Comparison of ENCODE assay signal across 8 mouse cellular contexts in genomic region chr1:135429901-135430668, GRCm38 (mm10). TPM values are rescaled to one million over a fixed set of nuclear protein-coding genes. Genes with fewer than 3 reads are reported as not detected.
A peak's percentile ranks its signal among the peaks of the same experiment; 100 is the strongest.
DNase-seq lines count a peak whose midpoint lies in the region; ATAC-seq lines count a peak whose summit lies in the region.

TSS of gene Ipo9 (minus strand) at chr1:135430499.

- peak within 1 kb of the TSS; percentile 92 for H3K27ac ChIP-seq in hindbrain, embryonic 12.5 days

- peak within 1 kb of the TSS; percentile 93 for H3K4me3 ChIP-seq in hindbrain, embryonic 12.5 days

- WGBS in hindbrain, embryonic 12.5 days: under 1% methylated on average over 65 of the region's 65 CpGs

- H3K27me3 ChIP-seq in hindbrain, embryonic 12.5 days: no peaks in the 10 kb centered on the region

- peaks cover 34% of the 10 kb centered on the region for H3K4me1 ChIP-seq in hindbrain, embryonic 12.5 days

- peak within 1 kb of the TSS; percentile 59 for H3K4me2 ChIP-seq in hindbrain, embryonic 12.5 days (replicated peaks)

- peaks cover 17% of the 10 kb centered on the region for H3K36me3 ChIP-seq in hindbrain, embryonic 12.5 days

- ATAC-seq in hindbrain, embryonic 12.5 days (ENCODE audit: low FRiP score): peak; percentile 96

- H3K9me3 ChIP-seq in hindbrain, embryonic 12.5 days (replicated peaks): no peaks in the 10 kb centered on the region

- peak; percentile 97 for DNase-seq in NIH3T3 (ENCODE audit: low read depth)
- peak; percentile 97 to 98 for DNase-seq in cerebellum, postnatal 10 days
- peak; percentile 87 to 91 for DNase-seq in frontal cortex, postnatal 10 days (ENCODE audit: low spot score in 2 of 2)
- DNase-seq in layer of hippocampus, postnatal 14 days (ENCODE audit: low spot score in 2 of 2): peak; percentile 91 to 94
- peak; percentile 92 for DNase-seq in lung, postnatal 14 days
- peak; percentile 78 for DNase-seq in retina, adult 2 months (ENCODE audit: low read depth, low spot score)
- DNase-seq in thymus, postnatal 36 days: peak; percentile 89

- H3K9ac ChIP-seq in hindbrain, embryonic 12.5 days: peak within 1 kb of the TSS; percentile 91

RNA-seq across cellular contexts. Expression of gene Ipo9, which starts in this region (rescaled TPM):
- polyA plus RNA-seq in hindbrain, embryonic 12.5 days (2016; fragmentation: Nextera tagmentation; extraction: Ambion mirVana): 164 and 183 TPM in 2 replicates
- 100 to 1,000 TPM; 137 to 171 TPM for total RNA-seq in layer of hippocampus, postnatal 14 days (2021)

Comparison
In these comparisons a context has a peak if more than half of its experiments do, and no peak if none do; other contexts are left out.
1. Peak in every context shown above with its lines: DNase-seq, ATAC-seq, H3K4me3 ChIP-seq and H3K27ac ChIP-seq.